Mouse (Mus musculus): ENCODE results near the gene Siglecf.

DNA sequence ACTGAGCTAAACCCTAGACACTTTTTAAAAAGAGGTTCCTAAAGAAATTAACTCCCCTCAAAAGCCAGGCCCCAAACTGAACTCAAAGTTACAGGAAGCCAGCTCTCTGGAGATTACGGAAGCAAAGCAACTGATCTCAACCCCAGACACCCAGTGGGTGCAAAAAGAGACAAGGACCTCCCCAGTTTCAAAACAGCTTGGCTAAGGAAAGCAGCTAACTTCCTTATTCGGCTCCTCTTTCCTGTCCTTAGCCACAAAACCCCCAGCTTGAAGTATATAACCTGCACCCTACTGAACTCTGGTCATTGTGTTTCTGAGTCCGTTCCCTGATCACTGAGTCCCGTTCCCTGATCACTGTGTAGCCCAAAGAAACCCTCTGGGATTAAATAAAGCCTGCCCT lies 2.0 kb downstream of the Siglecf start:
- no peak for TF ChIP-seq POLR2A (IDR thresholded peaks at IDR 0.05; ENCODE audit: insufficient read depth, low read length)
- no peak for TF ChIP-seq CTCF (IDR thresholded peaks at IDR 0.05; ENCODE audit: low read depth, low read length)
- no peak for TF ChIP-seq EP300 (IDR thresholded peaks at IDR 0.05; ENCODE audit: insufficient read depth, low read depth, low read length)

Measured in ES-Bruce4 (cell line).